In the genomic region with DNA sequence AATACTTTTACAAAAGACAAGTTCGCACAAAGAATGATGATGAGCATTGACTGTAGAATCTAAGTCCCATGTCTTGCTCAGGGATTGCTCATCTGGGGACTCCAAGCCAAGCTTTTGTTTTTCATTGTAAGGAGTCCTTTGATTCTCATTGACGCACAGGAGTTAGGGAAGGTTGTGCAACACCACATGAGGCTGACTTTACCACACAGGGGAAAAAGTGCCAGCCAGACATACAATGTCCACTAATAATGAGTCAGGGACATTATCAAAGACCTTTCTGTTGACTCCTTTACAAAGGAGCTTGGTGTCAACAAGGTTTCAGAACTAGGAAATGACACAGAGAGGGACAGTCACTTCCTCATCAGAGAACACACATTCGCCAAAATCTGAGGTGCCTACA, we compare ENCODE assay signal across 20 mouse cellular contexts.
DNase-seq lines count a peak whose midpoint lies in the region; ATAC-seq and TF ChIP-seq lines count a peak whose summit lies in the region.
"Had no signal": no experiment of that assay in that cellular context is flagged by ENCODE, and none has a peak within 500 bp of the region (broad histone marks: within the 10 kb centered on the region; RNA-seq: fewer than 3 reads in every experiment).

No protein-coding gene starts in this region.

- no peaks in the 10 kb centered on the region for H3K36me3 ChIP-seq in liver, postnatal 0 days (replicated peaks; ENCODE audit: insufficient read depth, low read length)
- no peaks in the 10 kb centered on the region for H3K36me3 ChIP-seq in liver, embryonic 11.5 days (ENCODE audit: control insufficient read depth, insufficient read depth, low read length)
- H3K36me3 ChIP-seq: heart, embryonic 10.5 days; midbrain, embryonic 15.5 days; neural tube, embryonic 15.5 days had no signal

- no peak overlapping the region for H3K4me3 ChIP-seq in liver, postnatal 0 days (ENCODE audit: low read depth, low read length)
- H3K4me3 ChIP-seq in liver, embryonic 11.5 days (ENCODE audit: low read depth, low read length) = no peak overlapping the region
- H3K4me3 ChIP-seq: heart, embryonic 10.5 days; midbrain, embryonic 15.5 days; neural tube, embryonic 15.5 days had no signal

- ATAC-seq in liver, postnatal 0 days = peak; percentile 68
- ATAC-seq in liver, embryonic 11.5 days (replicated peaks; ENCODE audit: low FRiP score) = no peak
- ATAC-seq: forebrain, embryonic 14.5 days; midbrain, embryonic 15.5 days had no signal

- H3K9me3 ChIP-seq in liver, postnatal 0 days (ENCODE audit: low read length) = no peaks in the 10 kb centered on the region
- no peaks in the 10 kb centered on the region for H3K9me3 ChIP-seq in liver, embryonic 11.5 days (ENCODE audit: control insufficient read depth, low read length)
- H3K9me3 ChIP-seq: heart, embryonic 10.5 days; midbrain, embryonic 15.5 days; neural tube, embryonic 15.5 days had no signal

- peak; percentile 60 for DNase-seq in adrenal gland, adult 2 months
- DNase-seq in adrenal gland, adult 18-20 months (ENCODE audit: low spot score in 2 of 2) = no peak
- no peak for DNase-seq in liver, postnatal 0 days
- no peak for DNase-seq in liver, embryonic 11.5 days (ENCODE audit: low spot score)
- DNase-seq in gonadal fat pad, adult 2 months (ENCODE audit: low read depth) = peak; percentile 30
- no peak for DNase-seq in lung, postnatal 10 days
- DNase-seq in lung, adult 18-20 months = no peak
- DNase-seq in embryo, embryonic 10 days (ENCODE audit: low spot score) = no peak
- DNase-seq: cerebellum, adult 8-10 months; gastrocnemius, postnatal 14 days; kidney, adult 11 months; lung, adult 2 months; spleen, adult 18-20 months; thymus, adult 18-20 months had no signal

- no peak for TF ChIP-seq CTCF in liver, postnatal 0 days (IDR thresholded peaks at IDR 0.05; ENCODE audit: low read depth)

- H3K27me3 ChIP-seq in liver, postnatal 0 days (ENCODE audit: insufficient read depth, low read length) = no peaks in the 10 kb centered on the region
- no peaks in the 10 kb centered on the region for H3K27me3 ChIP-seq in liver, embryonic 11.5 days (replicated peaks; ENCODE audit: control insufficient read depth, insufficient read depth, low read length)
- H3K27me3 ChIP-seq: midbrain, embryonic 15.5 days; neural tube, embryonic 15.5 days had no signal

- no peaks in the 10 kb centered on the region for H3K4me1 ChIP-seq in liver, postnatal 0 days (ENCODE audit: insufficient read depth)
- H3K4me1 ChIP-seq in liver, embryonic 11.5 days (replicated peaks; ENCODE audit: control insufficient read depth, insufficient read depth, low read length) = no peaks in the 10 kb centered on the region
- H3K4me1 ChIP-seq: heart, embryonic 10.5 days; neural tube, embryonic 15.5 days had no signal

- TF ChIP-seq EP300 in liver, postnatal 0 days (IDR thresholded peaks at IDR 0.05; ENCODE audit: low read depth) = 0 out of 2 replicates have a peak, but pooled peaks have one; percentile 42

- H3K27ac ChIP-seq in liver, postnatal 0 days (ENCODE audit: low read depth) = no peak overlapping the region
- no peak overlapping the region for H3K27ac ChIP-seq in liver, embryonic 11.5 days (ENCODE audit: low read depth, low read length)
- H3K27ac ChIP-seq: heart, embryonic 10.5 days; kidney, postnatal 0 days; macrophage; midbrain, embryonic 15.5 days; neural tube, embryonic 15.5 days had no signal

- no peak overlapping the region for H3K4me2 ChIP-seq in liver, postnatal 0 days (ENCODE audit: low read depth, low read length)
- H3K4me2 ChIP-seq in liver, embryonic 11.5 days = no peak overlapping the region
- H3K4me2 ChIP-seq: midbrain, embryonic 15.5 days; neural tube, embryonic 15.5 days had no signal

- 60% methylated on average over 3 of the region's 3 CpGs for WGBS in liver, postnatal 0 days (ENCODE audit: insufficient replicate concordance)
- 76% methylated on average over 3 of the region's 3 CpGs for WGBS in liver, embryonic 11.5 days

- no peak overlapping the region for H3K9ac ChIP-seq in liver, postnatal 0 days (replicated peaks)
- H3K9ac ChIP-seq in liver, embryonic 11.5 days (ENCODE audit: low read depth, low read length) = no peak overlapping the region
- H3K9ac ChIP-seq: midbrain, embryonic 15.5 days; neural tube, embryonic 15.5 days had no signal

Comparison
In these comparisons a context has a peak if more than half of its experiments do, and no peak if none do; other contexts are left out.
1. DNase-seq: peak in adrenal gland, adult 2 months (single experiment) and gonadal fat pad, adult 2 months (single experiment); none in adrenal gland, adult 18-20 months (0 of 2), liver, postnatal 0 days (single experiment), liver, embryonic 11.5 days (single experiment), lung, postnatal 10 days (single experiment), lung, adult 18-20 months (0 of 2) and embryo, embryonic 10 days (single experiment).